In genomic region chr10:75667115-75667910, GRCm38 (mm10) we compare ENCODE assay signal across 8 mouse cellular contexts. TPM values are rescaled to one million over a fixed set of nuclear protein-coding genes. Genes with fewer than 3 reads are reported as not detected.
DNase-seq lines count a peak whose midpoint lies in the region; ATAC-seq and TF ChIP-seq lines count a peak whose summit lies in the region.

No protein-coding gene starts in this region.

- H3K36me3 ChIP-seq in intestine, embryonic 15.5 days: peaks cover 14% of the 10 kb centered on the region
- peaks cover 44% of the 10 kb centered on the region for H3K36me3 ChIP-seq in limb, embryonic 10.5 days
- H3K36me3 ChIP-seq in midbrain, embryonic 11.5 days (ENCODE audit: control insufficient read depth, insufficient read depth, low read length): no peaks in the 10 kb centered on the region
- H3K36me3 ChIP-seq in small intestine, adult 2 months (ENCODE audit: control insufficient read depth, insufficient read depth, low read length): peaks cover 3% of the 10 kb centered on the region; the same call in 1 of the 2 replicates

- H3K9me3 ChIP-seq in intestine, embryonic 15.5 days: no peaks in the 10 kb centered on the region
- no peaks in the 10 kb centered on the region for H3K9me3 ChIP-seq in limb, embryonic 10.5 days (replicated peaks)
- no peaks in the 10 kb centered on the region for H3K9me3 ChIP-seq in midbrain, embryonic 11.5 days (ENCODE audit: control insufficient read depth, low read length)

- H3K27me3 ChIP-seq in intestine, embryonic 15.5 days (replicated peaks): no peaks in the 10 kb centered on the region
- H3K27me3 ChIP-seq in limb, embryonic 10.5 days (ENCODE audit: low read depth, poor library complexity, severe bottlenecking): peaks cover 29% of the 10 kb centered on the region
- H3K27me3 ChIP-seq in midbrain, embryonic 11.5 days (ENCODE audit: control insufficient read depth, insufficient read depth, low read length): peaks cover 5% of the 10 kb centered on the region
- no peaks in the 10 kb centered on the region for H3K27me3 ChIP-seq in small intestine, adult 2 months (ENCODE audit: control insufficient read depth, insufficient read depth, low read length)

- ATAC-seq in intestine, embryonic 15.5 days: peak; percentile 88
- peak; percentile 77 for ATAC-seq in midbrain, embryonic 11.5 days (ENCODE audit: low FRiP score)

- H3K27ac ChIP-seq in intestine, embryonic 15.5 days: peak overlapping the region; percentile 82
- peak overlapping the region; percentile 65 for H3K27ac ChIP-seq in limb, embryonic 10.5 days
- H3K27ac ChIP-seq in midbrain, embryonic 11.5 days (ENCODE audit: low read depth, low read length): no peak overlapping the region
- H3K27ac ChIP-seq in small intestine, adult 2 months (ENCODE audit: insufficient read depth, low read depth, low read length): peak overlapping the region; percentile 60

- peak overlapping the region; percentile 63 for H3K4me3 ChIP-seq in intestine, embryonic 15.5 days (replicated peaks)
- H3K4me3 ChIP-seq in limb, embryonic 10.5 days: peak overlapping the region; percentile 70
- peak overlapping the region; percentile 43 for H3K4me3 ChIP-seq in midbrain, embryonic 11.5 days (ENCODE audit: low read depth, low read length)
- peak overlapping the region; percentile 85 for H3K4me3 ChIP-seq in small intestine, adult 2 months (ENCODE audit: low read depth, low read length)

- no peak for TF ChIP-seq CTCF in small intestine, adult 2 months (IDR thresholded peaks at IDR 0.05; ENCODE audit: extremely low read depth, insufficient read length, insufficient replicate concordance, low read depth, low read length)

- DNase-seq in layer of hippocampus, adult 11-12 months (ENCODE audit: low spot score): peak; percentile 86
- no peak for DNase-seq in layer of hippocampus, adult 9-10 months (ENCODE audit: low spot score)
- peak; percentile 58 for DNase-seq in embryo, embryonic 9.5 days (ENCODE audit: extremely low spot score)
- peak; percentile 69 to 72 for DNase-seq in gastrocnemius, postnatal 36 days
- DNase-seq in limb, embryonic 10.5 days (ENCODE audit: low spot score): peak; percentile 71
- peak; percentile 93 for DNase-seq in midbrain, embryonic 11.5 days (ENCODE audit: low spot score, missing footprints)

- 1% methylated on average over 63 of the region's 63 CpGs for WGBS in intestine, embryonic 15.5 days
- under 1% methylated on average over 63 of the region's 63 CpGs for WGBS in limb, embryonic 10.5 days
- 1% methylated on average over 63 of the region's 63 CpGs for WGBS in midbrain, embryonic 11.5 days
- 4% methylated on average over 63 of the region's 63 CpGs for WGBS in small intestine, adult 2 months

- H3K4me2 ChIP-seq in intestine, embryonic 15.5 days (replicated peaks): peak overlapping the region; percentile 92
- H3K4me2 ChIP-seq in midbrain, embryonic 11.5 days: peak overlapping the region; percentile 99

- H3K4me1 ChIP-seq in intestine, embryonic 15.5 days (replicated peaks): peaks cover 14% of the 10 kb centered on the region
- H3K4me1 ChIP-seq in limb, embryonic 10.5 days: peaks cover 26% of the 10 kb centered on the region
- peaks cover 14% of the 10 kb centered on the region for H3K4me1 ChIP-seq in midbrain, embryonic 11.5 days (ENCODE audit: control insufficient read depth, insufficient read depth, low read length)
- peaks cover 7% of the 10 kb centered on the region for H3K4me1 ChIP-seq in small intestine, adult 2 months (ENCODE audit: control insufficient read depth, insufficient read depth, insufficient read length, low read length)

- intact Hi-C loops in gastrocnemius, postnatal 36 days (cut with DNase I): no loop called here

- TF ChIP-seq POLR2A in small intestine, adult 2 months (IDR thresholded peaks at IDR 0.05; ENCODE audit: low read depth, low read length): peak; percentile 47; the same call in 1 of the 2 replicates

- peak overlapping the region; percentile 76 for H3K9ac ChIP-seq in intestine, embryonic 15.5 days
- peak overlapping the region; percentile 60 for H3K9ac ChIP-seq in midbrain, embryonic 11.5 days (ENCODE audit: low read length)

RNA-seq across cellular contexts. Expression of gene Susd2, which starts 23.5 kb away (rescaled TPM):
- 1 to 10 TPM in 1 of 2 experiments, under 1 TPM in 1; 0.99 to 1.4 TPM for total RNA-seq in gastrocnemius, postnatal 36 days (2021)
- 13.4 and 13.9 TPM in 2 replicates for polyA plus RNA-seq in intestine, embryonic 15.5 days (2015; fragmentation: Nextera tagmentation; extraction: Ambion mirVana)
- 0.83 and 0.96 TPM in 2 replicates for polyA plus RNA-seq in limb, embryonic 10.5 days (2016; fragmentation: Nextera tagmentation; extraction: Ambion mirVana)
- 1.2 and 1.6 TPM in 2 replicates for polyA plus RNA-seq in midbrain, embryonic 11.5 days (2014; fragmentation: Nextera tagmentation; extraction: Ambion mirVana)
- 19.1 and 261 TPM in 2 replicates for polyA plus RNA-seq in small intestine, adult 2 months (2012; rRNA removed)
